Mouse (Mus musculus) limb, embryonic 10.5 days (tissue): ENCODE measurements around the gene Ccnd3. TPM values are rescaled to one million over a fixed set of nuclear protein-coding genes. Genes with fewer than 3 reads are reported as not detected.

Experiments
- DNase-seq: peaks from one replicate; pipeline ENCODE4 v3.0.0-alpha.2; 2017; ENCODE audit warnings: low spot score
- H3K27ac ChIP-seq: fragments of 300-500 bp; sonication (generic); 2 replicates; pipeline ENCODE4 v1.5.1; 2016; ENCODE audit warnings: mild to moderate bottlenecking
- H3K27me3 ChIP-seq: fragments of 300-500 bp; sonication (generic); 2 replicates; pipeline ENCODE4 v1.6.1; 2016; ENCODE audit warnings: low read depth, mild to moderate bottlenecking; ENCODE audit not compliant: poor library complexity, severe bottlenecking
- H3K36me3 ChIP-seq: fragments of 300-500 bp; sonication (generic); 2 replicates; pipeline ENCODE4 v1.6.1; 2016; ENCODE audit warnings: mild to moderate bottlenecking, moderate library complexity
- H3K4me1 ChIP-seq: fragments of 300-500 bp; sonication (generic); 2 replicates; pipeline ENCODE4 v1.6.1; 2016
- H3K4me3 ChIP-seq: fragments of 300-500 bp; sonication (generic); 2 replicates; pipeline ENCODE4 v1.5.1; 2016; ENCODE audit warnings: mild to moderate bottlenecking, moderate library complexity
- H3K9me3 ChIP-seq: fragments of 300-500 bp; sonication (generic); replicated peaks from 2 replicates; pipeline ENCODE4 v1.6.1; 2016; ENCODE audit warnings: mild to moderate bottlenecking
- WGBS: fragments of 180-500 bp; shearing (Covaris S2); methylation state at CpG from one replicate; pipeline ENCODE4 v1.1.7; 2016; 5-methylcytosine and 5-hydroxymethylcytosine counted together
- polyA plus RNA-seq: library from polyadenylated mRNA; unstranded; fragments of >200 nt; fragmentation: Nextera tagmentation; extraction: Ambion mirVana; gene quantifications from 2 replicates; pipeline ENCODE4 v1.2.1, GENCODE M21; 2016

The Ccnd3 gene
- polyA plus RNA-seq, 1 experiment from 2014 or later: 405 TPM

GRCm38 (mm10) chr17:47628851-47629676 lies 124.2 kb downstream of the Ccnd3 start:
- peaks cover 32% of the 10 kb centered on the region for H3K36me3 ChIP-seq
- peak; percentile 97 for DNase-seq
- no peaks in the 10 kb centered on the region for H3K9me3 ChIP-seq
- H3K27ac ChIP-seq: peak overlapping the region; percentile 93
- WGBS: under 1% methylated on average over 60 of the region's 63 CpGs
- no peaks in the 10 kb centered on the region for H3K27me3 ChIP-seq
- peaks cover 30% of the 10 kb centered on the region for H3K4me1 ChIP-seq
- H3K4me3 ChIP-seq: peak overlapping the region; percentile 70

GRCm38 (mm10) chr17:47629717-47630677 lies 125.1 kb downstream of the Ccnd3 start:
- peak overlapping the region; percentile 70 for H3K4me3 ChIP-seq
- peaks cover 22% of the 10 kb centered on the region for H3K36me3 ChIP-seq
- no peaks in the 10 kb centered on the region for H3K9me3 ChIP-seq
- under 1% methylated on average over 61 of the region's 61 CpGs for WGBS
- H3K27ac ChIP-seq: peak overlapping the region; percentile 93
- no peaks in the 10 kb centered on the region for H3K27me3 ChIP-seq
- DNase-seq: no peak
- H3K4me1 ChIP-seq: peaks cover 30% of the 10 kb centered on the region

GRCm38 (mm10) chr17:47630678-47631065 lies 125.8 kb downstream of the Ccnd3 start, which contains the start of gene Usp49:
Gene Usp49 (plus strand): TSS chr17:47630690.
- DNase-seq: no peak
- Histone ChIP-seq H3K9me3 (no peaks in the 10 kb centered on the region), H3K4me3 (peak within 1 kb of the TSS; percentile 70), H3K4me1 (peaks cover 30% of the 10 kb centered on the region), H3K27ac (peak within 1 kb of the TSS; percentile 93), H3K36me3 (peaks cover 20% of the 10 kb centered on the region), H3K27me3 (no peaks in the 10 kb centered on the region)
- 2% methylated on average over 3 of the region's 3 CpGs for WGBS

- DNase-seq: no peak
- WGBS: 73% methylated on average over 4 of the region's 4 CpGs
- Histone ChIP-seq H3K27ac (no peak overlapping the region), H3K9me3 (no peaks in the 10 kb centered on the region), H3K27me3 (no peaks in the 10 kb centered on the region), H3K4me3 (no peak overlapping the region), H3K36me3 (peaks cover 14% of the 10 kb centered on the region), H3K4me1 (peaks cover 30% of the 10 kb centered on the region)
Observed at GRCm38 (mm10) chr17:47632181-47632840, 127.5 kb downstream of the Ccnd3 start.

GRCm38 (mm10) chr17:47633999-47634770 lies 129.3 kb downstream of the Ccnd3 start:
- Histone ChIP-seq H3K27ac (no peak overlapping the region), H3K4me3 (no peak overlapping the region), H3K9me3 (no peaks in the 10 kb centered on the region), H3K36me3 (peaks cover 9% of the 10 kb centered on the region; the same call in 1 of the 2 replicates), H3K27me3 (no peaks in the 10 kb centered on the region), H3K4me1 (peaks cover 21% of the 10 kb centered on the region)
- WGBS: 88% methylated on average over 7 of the region's 7 CpGs
- DNase-seq: no peak

- H3K4me3 ChIP-seq: no peak overlapping the region
- H3K27ac ChIP-seq: no peak overlapping the region
- no peaks in the 10 kb centered on the region for H3K27me3 ChIP-seq
- DNase-seq: no peak
- H3K4me1 ChIP-seq: no peaks in the 10 kb centered on the region
- 81% methylated on average over 2 of the region's 2 CpGs for whole genome bisulfite sequencing
- no peaks in the 10 kb centered on the region for H3K36me3 ChIP-seq
- H3K9me3 ChIP-seq: no peaks in the 10 kb centered on the region
Observed at GRCm38 (mm10) chr17:47642992-47643391, 138.1 kb downstream of the Ccnd3 start.

- no peaks in the 10 kb centered on the region for H3K9me3 ChIP-seq
- no peak overlapping the region for H3K27ac ChIP-seq
Observed at GRCm38 (mm10) chr17:47646683-47647082, 141.8 kb downstream of the Ccnd3 start.

GRCm38 (mm10) chr17:47648966-47649365 lies 144.1 kb downstream of the Ccnd3 start:
- H3K4me1 ChIP-seq: no peaks in the 10 kb centered on the region
- no peak for DNase-seq
- no peak overlapping the region for H3K4me3 ChIP-seq
- 77% methylated on average over 4 of the region's 4 CpGs for WGBS
- H3K27ac ChIP-seq: no peak overlapping the region
- peaks cover 4% of the 10 kb centered on the region; the same call in 1 of the 2 replicates for H3K36me3 ChIP-seq
- no peaks in the 10 kb centered on the region for H3K27me3 ChIP-seq
- no peaks in the 10 kb centered on the region for H3K9me3 ChIP-seq

More at GRCm38 (mm10) chr17:47646683-47647082, 141.8 kb downstream of the Ccnd3 start:
- DNase-seq: peak; percentile 58
- 59% methylated on average over 1 of the region's 1 CpGs for WGBS
- Histone ChIP-seq H3K4me1 (no peaks in the 10 kb centered on the region), H3K36me3 (no peaks in the 10 kb centered on the region; the same call in 1 of the 2 replicates), H3K4me3 (no peak overlapping the region), H3K27me3 (no peaks in the 10 kb centered on the region)

Other genes starting within 250 kb of the Ccnd3 start
- 89.9 and 106 TPM in 2 replicates for gene Mrps10, start 136.2 kb upstream of the Ccnd3 start, polyA plus RNA-seq
- gene Guca1b, start 119.7 kb upstream of the Ccnd3 start, polyA plus RNA-seq: 0.58 and 0.61 TPM in 2 replicates
- gene Guca1a, start 104.5 kb upstream of the Ccnd3 start, polyA plus RNA-seq: 0.29 and 0.34 TPM in 2 replicates
- 0.23 and 0.33 TPM in 2 replicates for gene AI661453, start 68.4 kb upstream of the Ccnd3 start, polyA plus RNA-seq
- 0.24 and 0.31 TPM in 2 replicates for gene 1700001C19Rik, start 67.7 kb upstream of the Ccnd3 start, polyA plus RNA-seq
- 32.1 and 36.8 TPM in 2 replicates for gene Taf8, start 2.8 kb upstream of the Ccnd3 start, polyA plus RNA-seq
- gene Bysl, start 106.4 kb downstream of the Ccnd3 start, polyA plus RNA-seq: 41.3 and 48.3 TPM in 2 replicates
- 51.6 and 53.4 TPM in 2 replicates for gene Med20, start 106.5 kb downstream of the Ccnd3 start, polyA plus RNA-seq
- 0.81 and 2.1 TPM in 2 replicates for gene Gm20517, start 106.5 kb downstream of the Ccnd3 start, polyA plus RNA-seq
- 5.5 and 6.8 TPM in 2 replicates for gene Usp49, start 125.6 kb downstream of the Ccnd3 start, polyA plus RNA-seq
- 364 and 404 TPM in 2 replicates for gene Tomm6, start 183.3 kb downstream of the Ccnd3 start, polyA plus RNA-seq
- gene Frs3, start 184.0 kb downstream of the Ccnd3 start, polyA plus RNA-seq: 5.0 and 7.3 TPM in 2 replicates
- gene Gm21981, start 189.4 kb downstream of the Ccnd3 start, polyA plus RNA-seq: 0.23 TPM in 1 of 2 replicates, not detected in the other
- gene Prickle4, start 189.7 kb downstream of the Ccnd3 start, polyA plus RNA-seq: 0.56 and 0.76 TPM in 2 replicates
- gene Pgc, start 221.8 kb downstream of the Ccnd3 start, polyA plus RNA-seq: not detected in 2 replicates
- gene Tfeb, start 232.0 kb downstream of the Ccnd3 start, polyA plus RNA-seq: 1.5 and 2.3 TPM in 2 replicates